Mouse (Mus musculus) CH12.LX (cell line): ENCODE data around the gene Rassf2.

Experiments
- BHLHE40 ChIP-seq: IDR thresholded peaks from 2 replicates; pipeline ENCODE4 v1.6.1; 2011; ENCODE audit warnings: mild to moderate bottlenecking, low read depth, low read length, improper control_type of control experiment
- CTCF ChIP-seq, 2 experiments: IDR thresholded peaks in 1 of 2; conservative IDR thresholded peaks in 1 of 2; 2 replicates each; pipeline ENCODE4 v1.5.1; 2011 to 2012; ENCODE audit warnings: low read depth in 2 of 2, low read length in 2 of 2, improper control_type of control experiment in 1 of 2, inconsistent platforms in 1 of 2, mild to moderate bottlenecking in 1 of 2, moderate library complexity in 1 of 2
- EP300 ChIP-seq: IDR thresholded peaks from 2 replicates; pipeline ENCODE4 v1.6.1; 2011; ENCODE audit warnings: low read length, improper control_type of control experiment
- POLR2A ChIP-seq: IDR thresholded peaks from 2 replicates; pipeline ENCODE4 v1.6.1; 2011; ENCODE audit warnings: low read depth, mild to moderate bottlenecking, improper control_type of control experiment, low read length
- SIN3A ChIP-seq: IDR thresholded peaks from 2 replicates; pipeline ENCODE4 v1.6.1; 2012; ENCODE audit warnings: low read length, improper control_type of control experiment, inconsistent platforms

DNA sequence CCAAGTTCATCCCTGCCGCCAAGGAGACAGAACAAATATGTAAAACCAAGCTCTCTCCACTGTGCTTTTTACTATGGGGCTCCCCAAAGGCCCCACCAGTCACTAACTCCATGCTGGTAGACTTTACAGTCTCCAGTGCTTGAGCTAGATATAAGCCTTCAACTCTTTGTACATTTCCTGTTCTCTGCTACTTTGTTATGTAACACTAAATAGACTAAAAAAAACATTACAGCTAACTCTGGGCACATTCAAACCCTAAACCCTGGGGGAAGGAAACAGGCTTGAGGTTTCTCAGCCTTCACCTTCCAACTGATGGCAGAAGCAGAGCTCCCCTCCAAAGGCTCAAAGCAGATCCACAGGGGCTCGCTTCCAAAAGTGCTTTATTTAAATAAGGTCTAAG is 37.6 kb downstream of the Rassf2 start:
- no peak for TF ChIP-seq CTCF (conservative IDR thresholded peaks at IDR 0.05 in 1 of 2, IDR thresholded peaks at IDR 0.05 in 1 of 2; ENCODE audit: low read depth in 2 of 2, low read length in 2 of 2)
- no peak for TF ChIP-seq EP300
- no peak for TF ChIP-seq POLR2A
- TF ChIP-seq BHLHE40: no peak
- no peak for TF ChIP-seq SIN3A
